Mouse (Mus musculus) adrenal gland, postnatal 10 days (tissue): ENCODE data around the gene Ache. TPM values are rescaled to one million over a fixed set of nuclear protein-coding genes. Genes with fewer than 3 reads are reported as not detected.
"Not testable (repeated sequence)": the region's sequence is repeated elsewhere in the genome, so short reads cannot be mapped to it uniquely, and the experiment has no call there.

ENCODE experiments used
- DNase-seq: peaks from one replicate; pipeline ENCODE4 v3.0.0; 2021; ENCODE audit warnings: mixed read lengths
- long read RNA-seq, 2 experiments: library from polyadenylated mRNA; stranded (forward); transcript quantifications; one replicate each; pipeline ENCODE4 v2.0.0; 2021
- total RNA-seq, 2 experiments: library from RNA; stranded (reverse); gene quantifications; 2 replicates each; pipeline ENCODE4 v1.2.3; 2021

Ache gene
- total RNA-seq = 10 to 100 TPM; 11.6 to 21.3 TPM
- long read RNA-seq, experiment 1, transcript Ache-201 (5 exons, 2,186 nt) = major isoform, 9 of 15 reads
- long read RNA-seq, experiment 1, partial matches to known transcripts = 1 of 15 reads
- long read RNA-seq, experiment 1, other reads (novel, unspliced or antisense) = 4 of 15 reads
- long read RNA-seq, experiment 2, transcript Ache-201 (5 exons, 2,186 nt) = major isoform, 9 of 15 reads
- long read RNA-seq, experiment 2, partial matches to known transcripts = 2 of 15 reads
- long read RNA-seq, experiment 2, other reads (novel, unspliced or antisense) = 1 of 15 reads

DNA sequence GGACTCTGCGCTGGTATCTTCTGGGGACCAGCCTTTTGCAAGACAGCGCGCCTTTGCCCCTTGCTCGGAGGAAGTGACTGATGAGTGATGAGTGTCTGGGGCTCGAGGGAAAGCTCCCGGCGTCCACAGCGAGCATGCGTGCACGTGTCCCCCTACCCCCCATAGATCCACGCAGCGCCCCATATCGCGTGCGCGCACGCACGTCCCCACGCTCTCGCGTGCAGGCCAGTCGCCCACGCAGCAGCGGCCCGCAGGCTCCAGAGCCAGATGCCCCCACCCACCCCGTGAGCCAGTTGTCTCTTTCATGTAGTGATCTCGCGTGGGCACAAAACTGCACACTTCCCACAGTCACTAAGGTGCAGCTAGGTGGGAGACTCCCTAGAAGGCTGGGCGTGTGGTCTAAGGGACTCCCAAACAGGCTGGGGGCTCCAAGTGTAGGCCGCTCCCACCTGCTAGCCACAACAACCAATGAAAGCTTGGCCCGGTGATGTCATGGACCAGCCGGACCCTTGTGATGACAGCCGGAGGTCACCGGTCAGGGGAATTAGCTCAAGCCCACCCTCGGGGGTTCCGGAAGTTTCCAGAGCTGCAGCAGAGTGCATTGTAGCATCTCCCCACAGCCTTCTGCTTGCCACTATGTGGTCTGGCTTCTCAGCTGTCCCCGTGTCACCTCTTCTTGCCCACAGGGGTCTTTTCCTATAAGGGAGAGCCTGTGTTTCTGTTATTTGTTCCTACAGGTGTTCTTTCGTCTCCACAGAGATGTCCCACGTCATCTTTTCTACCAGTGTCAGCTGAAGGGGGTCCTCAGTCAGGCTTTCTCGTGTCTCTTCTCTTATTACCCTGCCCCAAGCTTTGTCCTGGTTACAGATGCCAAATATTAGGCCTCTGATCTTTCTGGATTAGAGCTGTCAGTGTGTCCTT is at the start of gene Ache:
Ache (plus strand) TSS at position 488 of the 921 bp plus-strand sequence.
- peak; percentile 21 for DNase-seq

DNA sequence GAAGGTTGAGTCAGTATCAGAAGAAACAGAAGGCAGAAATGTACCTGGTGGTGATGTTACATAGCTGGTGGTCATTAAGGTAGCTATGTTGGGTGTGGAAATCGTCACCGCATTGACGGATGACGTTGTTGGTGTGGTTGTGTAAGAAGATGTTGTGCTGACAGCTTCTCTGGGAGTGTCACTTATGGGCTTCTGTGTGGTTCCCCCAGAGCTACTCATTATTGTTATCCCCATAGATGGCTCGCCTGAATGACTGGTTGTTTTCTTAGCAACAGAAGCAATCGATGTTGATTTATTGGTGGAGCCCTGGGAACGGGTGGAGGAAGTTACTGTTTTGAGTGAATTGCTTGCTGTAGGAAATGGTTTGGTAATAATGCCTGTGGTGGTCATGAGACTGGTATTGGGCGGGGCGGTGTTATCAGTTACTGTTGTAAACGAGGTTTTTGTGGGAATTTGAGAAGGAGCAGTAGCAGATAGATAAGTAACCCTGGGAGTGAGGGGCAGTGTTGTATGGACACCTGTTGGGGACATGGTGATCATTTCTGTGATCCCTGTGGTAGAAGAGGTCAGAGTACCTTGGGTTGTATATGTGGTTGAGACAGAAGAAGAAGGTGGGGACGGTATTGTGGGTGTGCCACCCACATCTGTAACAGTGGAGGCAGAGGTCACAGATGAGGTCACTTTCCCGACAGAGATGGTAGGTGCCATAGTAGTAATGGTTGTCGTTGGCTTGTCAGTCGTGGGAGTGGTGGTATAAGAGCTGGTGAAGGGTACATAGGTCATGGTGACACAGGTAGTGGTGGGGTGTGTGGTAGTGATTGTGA is 23.2 kb upstream of the Ache start:
- DNase-seq = no peak

DNA sequence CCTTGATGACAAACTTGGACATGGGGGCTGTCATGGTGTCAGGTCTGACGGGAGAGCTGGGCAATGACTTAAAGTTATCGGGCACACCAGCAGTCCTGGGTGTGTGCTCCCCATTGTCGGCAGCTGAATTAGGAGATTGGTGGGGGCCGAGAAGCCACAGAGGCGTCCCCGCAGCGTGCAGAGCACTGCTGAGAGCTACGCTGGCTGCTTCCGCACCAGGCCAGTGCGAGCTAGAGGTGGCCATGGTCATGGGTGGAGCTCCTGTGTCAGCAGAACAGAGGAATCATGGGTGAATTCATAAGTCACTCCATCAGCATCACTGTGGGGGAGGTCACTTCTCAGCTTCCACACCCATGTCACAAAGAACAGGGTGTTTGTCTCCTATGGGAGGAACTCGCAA is 22.5 kb upstream of the Ache start:
- DNase-seq = no peak

DNA sequence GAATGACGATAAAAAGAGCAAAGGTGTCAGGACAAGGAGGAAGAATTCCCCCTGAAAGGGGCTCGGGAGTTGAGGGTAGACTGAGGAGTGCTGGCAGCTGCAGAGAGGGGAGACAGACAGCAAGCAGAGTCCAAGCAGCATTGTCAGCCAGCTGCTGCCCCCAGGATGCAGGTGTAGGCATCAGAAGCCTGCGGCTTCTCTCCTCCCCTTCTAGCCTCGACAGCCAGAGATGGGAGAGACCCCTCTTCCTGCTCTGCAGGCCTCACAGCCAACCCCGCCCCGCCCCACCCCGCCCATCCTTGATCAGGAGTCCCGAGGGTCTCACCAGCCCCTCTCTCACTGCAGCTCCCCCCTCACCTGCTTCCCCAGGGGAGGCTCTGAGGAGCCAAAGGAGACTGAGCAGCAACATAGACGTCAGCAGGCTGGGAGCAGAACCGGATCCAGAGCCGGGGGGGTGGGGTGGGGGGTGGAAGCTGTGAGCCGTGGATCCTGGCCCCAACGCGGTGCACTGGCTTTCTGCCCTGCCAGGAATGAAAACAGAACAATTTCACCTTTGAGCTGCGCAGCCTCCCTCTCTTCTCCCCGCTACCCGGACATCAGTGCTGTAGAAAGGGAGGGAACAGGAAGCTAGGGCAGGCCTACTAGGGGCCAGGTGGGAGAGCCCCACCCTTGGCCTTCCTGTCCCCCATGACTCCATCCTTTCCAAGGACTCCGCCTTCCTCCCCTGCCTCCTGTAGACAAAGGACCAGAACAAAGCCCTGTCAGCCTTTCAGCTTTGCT is 19.0 kb upstream of the Ache start:
- no peak for DNase-seq

DNA sequence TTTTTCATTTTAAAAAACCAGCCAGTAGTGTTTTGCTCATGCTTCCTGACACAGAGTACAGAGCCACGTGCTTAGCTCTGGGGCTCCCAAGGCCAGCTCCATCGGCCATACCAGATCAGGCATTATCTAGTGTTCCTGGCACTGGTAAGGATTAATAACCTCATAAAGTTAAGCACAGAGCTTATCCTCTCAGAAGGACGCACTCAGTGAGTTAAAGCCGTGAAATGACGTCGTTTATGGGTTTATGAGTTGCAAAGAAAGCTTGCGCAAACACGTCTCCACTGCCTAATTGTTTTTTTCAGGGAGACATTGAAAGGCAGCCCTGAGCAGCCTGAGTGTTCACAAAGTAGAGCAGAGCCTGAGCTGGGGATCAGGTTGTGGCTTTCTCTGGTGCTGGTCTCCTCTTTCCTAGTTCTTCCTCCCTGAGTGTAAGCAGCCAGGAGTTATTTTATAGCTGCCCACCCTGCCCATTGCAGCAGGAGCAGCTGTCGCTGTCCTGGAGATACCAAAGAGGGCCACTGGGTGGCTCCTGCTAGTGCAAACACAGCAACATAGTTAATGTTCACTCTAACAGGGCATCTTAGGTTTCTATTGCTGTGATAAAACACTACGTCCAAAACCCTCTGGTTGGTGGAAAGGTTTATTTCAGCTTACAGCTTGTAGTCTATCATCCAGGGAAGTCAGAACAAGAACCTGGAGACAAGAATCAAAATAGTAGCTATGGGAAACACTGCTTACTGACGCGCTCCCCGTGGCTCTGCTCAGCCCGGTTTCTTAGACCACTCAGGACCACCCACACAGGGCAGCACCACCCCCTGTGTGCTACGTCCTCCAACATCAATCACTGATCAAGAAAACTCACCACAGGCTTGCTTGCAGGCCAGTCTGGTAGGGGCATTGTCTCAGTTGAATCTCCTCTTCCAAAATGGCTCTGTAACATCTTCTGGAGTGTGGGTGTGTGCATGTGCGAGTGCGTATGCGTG is 9.7 kb upstream of the Ache start:
- peak; percentile 51 for DNase-seq

DNA sequence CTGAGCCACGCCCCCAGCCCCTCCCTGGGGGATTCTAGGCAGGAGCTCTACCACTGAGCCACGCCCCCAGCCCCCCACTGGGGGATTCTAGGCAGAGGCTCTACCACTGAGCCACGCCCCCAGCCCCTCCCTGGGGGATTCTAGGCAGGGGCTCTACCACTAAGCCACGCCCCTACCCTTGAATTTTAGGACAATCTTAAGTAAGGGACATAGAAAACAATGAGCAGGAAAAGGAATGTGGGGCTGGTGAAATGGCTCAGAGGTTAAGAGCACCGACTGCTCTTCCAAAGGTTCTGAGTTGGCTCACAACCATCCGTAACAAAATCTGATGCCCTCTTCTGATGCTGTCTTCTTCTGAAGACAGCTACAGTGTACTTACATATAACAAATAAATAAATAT is 2.9 kb upstream of the Ache start:
- not testable (repeated sequence) for DNase-seq

DNA sequence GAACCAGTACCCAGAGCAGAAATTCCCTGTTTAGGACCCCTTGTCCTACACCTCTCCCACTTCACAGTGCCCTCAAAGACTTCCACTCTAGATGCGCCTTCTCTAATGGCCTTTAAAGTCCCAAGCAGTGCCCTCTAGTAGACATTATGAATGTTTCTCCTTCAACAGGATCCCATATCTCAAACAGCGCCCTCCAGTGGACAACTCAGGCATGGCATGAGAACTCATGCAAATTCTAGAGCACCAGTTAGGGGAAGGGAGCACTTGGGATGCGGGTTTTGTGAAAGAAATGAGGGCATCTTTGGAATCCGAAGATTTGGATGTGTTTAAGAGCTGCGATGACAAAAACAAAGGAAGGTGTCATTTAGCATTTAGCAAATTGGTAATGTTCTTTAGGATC is 2.3 kb upstream of the Ache start:
- peak; percentile 69 for DNase-seq

DNA sequence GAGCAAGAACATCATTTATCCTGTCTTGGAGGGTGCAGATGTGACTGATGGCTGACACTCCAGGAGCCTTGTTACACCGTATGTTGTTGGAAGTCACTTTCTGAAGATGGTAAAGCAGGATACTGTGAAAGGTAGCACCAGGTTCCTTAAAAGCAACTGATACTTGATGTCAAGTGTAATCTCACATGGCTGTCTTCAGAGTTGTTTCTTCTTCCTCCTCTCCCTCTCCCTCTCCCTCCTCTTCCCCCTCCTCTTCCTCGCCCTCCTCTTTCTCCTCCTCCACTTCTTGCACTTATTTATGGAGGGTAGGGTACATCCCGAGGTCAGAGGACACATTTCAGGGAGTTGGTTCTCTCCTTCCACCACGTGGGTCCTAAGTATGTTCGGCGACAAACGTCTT is 1.3 kb upstream of the Ache start:
- DNase-seq = no peak

DNA sequence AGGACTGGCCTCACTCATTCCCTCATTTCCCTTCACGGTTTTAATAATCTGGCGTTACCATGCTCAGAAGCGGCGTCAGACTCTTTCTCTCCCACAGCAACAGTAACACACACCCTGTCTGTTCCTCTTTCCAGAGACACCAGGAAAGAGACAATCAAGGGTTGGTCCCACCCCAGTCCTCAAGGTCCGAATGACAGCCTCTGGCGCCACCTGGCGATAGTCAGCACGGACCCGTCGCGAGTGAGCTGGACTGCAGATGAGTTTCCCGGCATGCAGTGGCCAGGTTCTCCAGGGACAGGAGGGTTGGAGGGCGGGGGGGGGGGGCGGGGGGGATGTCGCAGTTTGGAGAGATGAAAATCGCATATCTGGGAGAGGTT is 676 bp upstream of the Ache start:
- DNase-seq = peak; percentile 91

DNA sequence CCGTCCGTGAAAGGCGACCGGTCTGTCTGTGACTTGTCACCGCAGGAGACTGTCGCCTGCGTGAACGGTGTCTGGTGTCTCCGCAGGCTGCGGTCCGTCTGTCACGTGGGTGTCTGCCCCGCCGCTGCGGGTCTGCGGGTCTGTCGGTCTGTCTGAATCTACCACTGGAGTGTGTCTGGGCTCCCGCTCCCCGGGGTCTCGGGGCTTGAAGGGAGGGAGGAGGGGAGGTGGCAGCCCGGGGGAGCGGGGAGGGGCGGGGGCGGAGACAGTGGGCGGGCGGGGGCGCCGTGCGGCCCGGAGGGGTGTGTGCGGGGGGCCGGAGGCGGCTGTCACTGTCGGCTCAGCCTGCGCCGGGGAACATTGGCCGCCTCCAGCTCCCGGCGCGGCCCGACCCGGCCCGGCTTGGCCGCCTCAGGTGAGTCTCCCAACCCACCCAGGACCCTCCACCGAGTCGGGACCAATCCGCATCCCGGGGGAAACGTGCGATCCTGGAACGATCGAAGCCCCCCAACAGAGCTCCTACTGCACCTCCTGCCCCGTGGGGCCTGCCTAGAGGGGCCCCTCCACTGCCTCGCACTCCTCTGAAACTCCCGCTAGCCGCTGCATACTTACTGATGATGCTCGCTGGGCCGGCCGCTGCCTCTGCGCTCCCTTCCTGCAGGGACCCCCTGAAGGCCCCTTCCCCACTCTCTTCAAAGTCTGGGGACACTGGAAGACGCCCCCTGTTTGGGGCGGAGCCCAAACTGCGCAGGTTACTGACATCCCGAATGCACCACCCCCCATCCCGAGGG is 829 bp downstream of the Ache start:
- peak; percentile 21 for DNase-seq

DNA sequence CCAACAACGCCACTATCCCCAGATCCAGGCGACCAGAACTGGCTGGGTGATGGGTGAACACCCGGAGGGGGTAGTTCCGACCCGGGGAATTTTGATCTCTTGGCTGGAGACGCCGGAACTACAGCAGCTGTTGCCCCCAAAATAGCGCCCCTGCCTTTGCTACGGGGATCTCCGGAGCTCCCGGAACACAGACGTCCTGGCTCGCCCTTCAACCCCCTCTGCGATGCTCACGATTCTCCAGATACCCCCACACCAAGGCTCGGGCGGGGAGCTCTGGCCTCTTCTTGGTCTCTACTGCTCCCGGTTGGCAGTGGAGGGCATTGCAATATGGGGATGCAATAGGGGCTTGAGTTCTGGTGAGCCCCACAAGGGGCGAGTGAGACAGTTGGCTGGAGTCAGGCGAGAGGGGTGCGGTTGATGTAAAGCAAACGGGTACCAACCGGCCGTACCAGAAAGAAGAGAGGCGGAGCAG is 1.7 kb downstream of the Ache start:
- DNase-seq = peak; percentile 25

DNA sequence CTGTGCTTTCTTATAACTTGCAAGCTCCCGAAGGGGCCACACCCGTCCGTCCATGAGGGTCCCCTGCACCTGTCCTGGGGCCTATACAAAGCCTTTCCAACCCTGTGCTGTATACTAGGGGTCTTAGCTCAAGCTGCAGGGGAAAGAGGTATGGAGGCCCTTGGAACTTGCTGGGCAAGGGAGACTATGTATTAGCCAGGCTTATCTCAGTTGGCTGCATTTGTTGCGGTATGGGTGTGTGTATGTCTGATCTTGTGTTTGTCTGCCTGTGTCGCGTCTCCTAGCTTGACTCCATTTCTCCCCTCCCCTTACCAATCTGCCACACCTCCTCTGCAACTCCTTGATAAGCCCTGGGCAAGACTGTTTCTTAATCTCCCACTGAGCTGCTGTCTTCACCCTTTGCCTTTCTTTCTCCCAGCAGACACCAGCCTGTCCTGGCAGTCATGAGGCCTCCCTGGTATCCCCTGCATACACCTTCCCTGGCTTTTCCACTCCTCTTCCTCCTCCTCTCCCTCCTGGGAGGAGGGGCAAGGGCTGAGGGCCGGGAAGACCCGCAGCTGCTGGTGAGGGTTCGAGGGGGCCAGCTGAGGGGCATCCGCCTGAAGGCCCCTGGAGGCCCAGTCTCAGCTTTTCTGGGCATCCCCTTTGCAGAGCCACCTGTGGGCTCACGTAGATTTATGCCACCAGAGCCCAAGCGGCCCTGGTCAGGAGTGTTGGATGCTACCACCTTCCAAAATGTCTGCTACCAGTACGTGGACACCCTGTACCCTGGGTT is 2.5 kb downstream of the Ache start:
- DNase-seq = no peak

DNA sequence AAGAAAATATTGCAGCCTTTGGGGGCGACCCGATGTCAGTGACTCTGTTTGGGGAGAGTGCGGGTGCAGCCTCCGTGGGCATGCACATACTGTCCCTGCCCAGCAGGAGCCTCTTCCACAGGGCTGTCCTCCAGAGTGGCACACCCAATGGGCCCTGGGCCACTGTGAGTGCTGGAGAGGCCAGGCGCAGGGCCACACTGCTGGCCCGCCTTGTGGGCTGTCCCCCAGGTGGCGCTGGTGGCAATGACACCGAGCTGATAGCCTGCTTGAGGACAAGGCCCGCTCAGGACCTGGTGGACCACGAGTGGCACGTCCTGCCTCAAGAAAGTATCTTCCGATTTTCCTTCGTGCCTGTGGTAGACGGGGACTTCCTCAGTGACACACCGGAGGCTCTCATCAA is 3.4 kb downstream of the Ache start:
- DNase-seq = peak; percentile 83

DNA sequence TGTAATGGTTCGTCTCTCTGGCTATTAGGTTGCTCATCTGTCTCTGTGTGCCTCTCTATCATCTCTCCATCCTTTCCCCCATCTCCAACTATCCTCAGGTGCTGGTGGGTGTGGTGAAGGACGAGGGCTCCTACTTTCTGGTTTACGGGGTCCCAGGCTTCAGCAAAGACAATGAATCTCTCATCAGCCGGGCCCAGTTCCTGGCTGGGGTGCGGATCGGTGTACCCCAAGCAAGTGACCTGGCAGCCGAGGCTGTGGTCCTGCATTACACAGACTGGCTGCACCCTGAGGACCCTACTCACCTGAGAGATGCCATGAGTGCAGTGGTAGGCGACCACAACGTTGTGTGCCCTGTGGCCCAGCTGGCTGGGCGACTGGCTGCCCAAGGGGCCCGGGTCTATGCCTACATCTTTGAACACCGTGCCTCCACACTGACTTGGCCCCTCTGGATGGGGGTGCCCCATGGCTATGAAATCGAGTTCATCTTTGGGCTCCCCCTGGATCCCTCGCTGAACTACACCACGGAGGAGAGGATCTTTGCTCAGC is 4.1 kb downstream of the Ache start:
- DNase-seq = no peak

DNA sequence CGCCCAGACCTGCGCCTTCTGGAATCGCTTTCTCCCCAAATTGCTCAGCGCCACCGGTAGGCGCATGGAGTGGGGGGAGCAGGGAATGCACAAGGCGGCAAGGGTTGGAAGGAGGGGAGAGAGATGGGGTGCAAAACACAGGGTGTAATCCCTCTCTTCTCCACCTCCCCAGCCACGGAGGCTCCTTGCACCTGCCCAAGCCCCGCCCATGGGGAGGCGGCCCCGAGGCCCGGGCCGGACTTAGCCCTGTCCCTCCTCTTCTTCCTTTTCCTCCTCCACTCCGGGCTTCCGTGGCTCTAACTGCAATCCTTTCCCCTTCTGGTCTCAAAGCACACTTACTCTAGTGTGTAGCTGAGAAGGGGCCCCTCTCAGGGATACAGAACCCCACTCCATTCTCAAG is 6.0 kb downstream of the Ache start:
- peak; percentile 90 for DNase-seq

DNA sequence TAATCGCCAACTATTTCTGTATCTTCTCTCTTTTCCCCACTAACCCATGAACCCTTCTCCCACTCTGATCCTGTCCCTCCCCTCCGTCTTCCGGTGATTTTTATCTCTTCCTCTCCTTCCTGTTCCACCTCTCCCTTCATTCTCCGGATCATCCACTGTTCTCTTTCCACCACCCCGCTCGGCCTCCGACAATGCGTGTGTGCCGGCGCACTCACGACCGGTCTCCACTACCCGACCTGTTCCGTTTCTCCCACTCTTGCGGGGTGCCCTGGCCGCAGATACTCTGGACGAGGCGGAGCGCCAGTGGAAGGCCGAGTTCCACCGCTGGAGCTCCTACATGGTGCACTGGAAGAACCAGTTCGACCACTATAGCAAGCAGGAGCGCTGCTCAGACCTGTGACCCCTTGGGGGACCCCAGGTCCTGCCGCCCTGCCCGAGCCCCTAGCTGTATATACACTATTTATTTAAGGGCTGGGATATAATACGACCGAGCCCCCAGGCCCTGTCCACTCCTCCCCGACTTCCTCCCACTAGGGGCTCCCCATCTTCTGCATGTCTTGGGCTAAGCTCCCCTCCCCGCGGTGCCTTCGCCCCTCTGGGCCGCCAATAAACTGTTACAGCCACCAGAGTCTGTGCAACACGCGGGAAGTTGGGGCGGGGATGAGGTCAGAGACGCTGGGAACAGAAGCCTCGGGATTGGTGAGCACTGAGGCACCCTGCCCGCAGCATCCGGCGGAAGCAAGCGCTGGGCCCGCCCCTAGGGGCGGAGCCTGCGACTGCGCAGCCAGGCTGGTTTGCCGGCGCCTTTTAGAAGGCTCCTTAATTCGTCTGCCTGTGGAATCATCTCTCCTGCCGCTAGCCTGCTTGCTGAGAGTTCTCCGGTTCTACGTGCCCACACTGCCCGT is 6.8 kb downstream of the Ache start, which contains the start of gene Ufsp1:
Ufsp1 (plus strand) TSS at position 791 of the 905 bp plus-strand sequence.
- peak; percentile 98 for DNase-seq

DNA sequence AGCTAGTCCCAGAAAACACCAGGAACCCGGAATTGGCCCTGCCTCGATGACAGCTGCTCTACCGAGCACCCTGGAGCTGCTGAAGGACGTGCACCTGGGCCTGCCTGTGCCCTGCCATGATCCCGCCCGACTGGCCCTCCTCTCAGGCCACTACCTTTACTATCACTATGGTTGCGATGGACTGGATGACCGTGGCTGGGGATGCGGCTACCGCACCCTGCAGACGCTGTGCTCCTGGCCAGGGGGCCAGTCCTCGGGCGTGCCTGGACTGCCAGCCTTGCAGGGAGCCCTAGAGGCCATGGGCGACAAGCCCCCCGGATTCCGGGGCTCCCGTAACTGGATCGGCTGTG is 7.4 kb downstream of the Ache start:
- DNase-seq = no peak
